Mouse (Mus musculus): ENCODE results near the gene Sgsh. TPM values are rescaled to one million over a fixed set of nuclear protein-coding genes. Genes with fewer than 3 reads are reported as not detected.

Gene Sgsh
- polyA plus RNA-seq, 1 experiment, result 17.3 TPM

GRCm38 (mm10) chr11:119344865-119345264 is 10.5 kb downstream of the Sgsh start:
- no peak for TF ChIP-seq CTCF (IDR thresholded peaks at IDR 0.05; ENCODE audit: borderline replicate concordance, insufficient read depth, low read length)
- no peak for TF ChIP-seq POLR2A (IDR thresholded peaks at IDR 0.05; ENCODE audit: low read depth, low read length)
- H3K27ac ChIP-seq (ENCODE audit: insufficient read depth, low read length), result no peak overlapping the region
- no peaks in the 10 kb centered on the region for H3K4me1 ChIP-seq (ENCODE audit: control insufficient read depth, insufficient read depth, low read length)
- no peak overlapping the region for H3K4me3 ChIP-seq (ENCODE audit: insufficient read depth, low read length)

- Histone ChIP-seq H3K27ac (ENCODE audit: insufficient read depth, low read length) (no peak overlapping the region), H3K4me3 (ENCODE audit: insufficient read depth, low read length) (no peak overlapping the region), H3K4me1 (ENCODE audit: control insufficient read depth, insufficient read depth, low read length) (no peaks in the 10 kb centered on the region)
- TF ChIP-seq CTCF (IDR thresholded peaks at IDR 0.05; ENCODE audit: borderline replicate concordance, insufficient read depth, low read length) (no peak), POLR2A (IDR thresholded peaks at IDR 0.05; ENCODE audit: low read depth, low read length) (no peak)
Observed at GRCm38 (mm10) chr11:119344178-119344577, 11.2 kb downstream of the Sgsh start.

GRCm38 (mm10) chr11:119339637-119340036 is 15.7 kb downstream of the Sgsh start:
- Histone ChIP-seq H3K4me3 (ENCODE audit: insufficient read depth, low read length) (no peak overlapping the region), H3K27ac (ENCODE audit: insufficient read depth, low read length) (no peak overlapping the region), H3K4me1 (ENCODE audit: control insufficient read depth, insufficient read depth, low read length) (peaks cover 4% of the 10 kb centered on the region; the same call in 1 of the 2 replicates)
- no peak for TF ChIP-seq POLR2A (IDR thresholded peaks at IDR 0.05; ENCODE audit: low read depth, low read length)
- TF ChIP-seq CTCF (IDR thresholded peaks at IDR 0.05; ENCODE audit: borderline replicate concordance, insufficient read depth, low read length), result peak; percentile 30; the same call in 1 of the 2 replicates

- Histone ChIP-seq H3K4me3 (ENCODE audit: insufficient read depth, low read length) (no peak overlapping the region), H3K27ac (ENCODE audit: insufficient read depth, low read length) (no peak overlapping the region), H3K4me1 (ENCODE audit: control insufficient read depth, insufficient read depth, low read length) (peaks cover 4% of the 10 kb centered on the region; the same call in 1 of the 2 replicates)
- TF ChIP-seq POLR2A (IDR thresholded peaks at IDR 0.05; ENCODE audit: low read depth, low read length) (no peak), CTCF (IDR thresholded peaks at IDR 0.05; ENCODE audit: borderline replicate concordance, insufficient read depth, low read length) (no peak)
Observed at GRCm38 (mm10) chr11:119339179-119339578, 16.2 kb downstream of the Sgsh start.

GRCm38 (mm10) chr11:119338271-119339059 is 16.9 kb downstream of the Sgsh start:
- Histone ChIP-seq H3K4me1 (ENCODE audit: control insufficient read depth, insufficient read depth, low read length) (peaks cover 4% of the 10 kb centered on the region; the same call in 1 of the 2 replicates), H3K4me3 (ENCODE audit: insufficient read depth, low read length) (no peak overlapping the region), H3K27ac (ENCODE audit: insufficient read depth, low read length) (no peak overlapping the region)
- no peak for TF ChIP-seq POLR2A (IDR thresholded peaks at IDR 0.05; ENCODE audit: low read depth, low read length)
- TF ChIP-seq CTCF (IDR thresholded peaks at IDR 0.05; ENCODE audit: borderline replicate concordance, insufficient read depth, low read length), result no peak

- no peak overlapping the region for H3K27ac ChIP-seq (ENCODE audit: insufficient read depth, low read length)
- H3K4me1 ChIP-seq (ENCODE audit: control insufficient read depth, insufficient read depth, low read length), result no peaks in the 10 kb centered on the region
- TF ChIP-seq POLR2A (IDR thresholded peaks at IDR 0.05; ENCODE audit: low read depth, low read length) (no peak), CTCF (IDR thresholded peaks at IDR 0.05; ENCODE audit: borderline replicate concordance, insufficient read depth, low read length) (no peak)
- no peak overlapping the region for H3K4me3 ChIP-seq (ENCODE audit: insufficient read depth, low read length)
Observed at GRCm38 (mm10) chr11:119331970-119332369, 23.4 kb downstream of the Sgsh start.

- Histone ChIP-seq H3K4me1 (ENCODE audit: control insufficient read depth, insufficient read depth, low read length) (no peaks in the 10 kb centered on the region), H3K4me3 (ENCODE audit: insufficient read depth, low read length) (no peak overlapping the region), H3K27ac (ENCODE audit: insufficient read depth, low read length) (no peak overlapping the region)
- TF ChIP-seq POLR2A (IDR thresholded peaks at IDR 0.05; ENCODE audit: low read depth, low read length) (no peak), CTCF (IDR thresholded peaks at IDR 0.05; ENCODE audit: borderline replicate concordance, insufficient read depth, low read length) (no peak)
Observed at GRCm38 (mm10) chr11:119330592-119330991, 24.7 kb downstream of the Sgsh start.

GRCm38 (mm10) chr11:119325068-119325467 is 30.3 kb downstream of the Sgsh start:
- TF ChIP-seq POLR2A (IDR thresholded peaks at IDR 0.05; ENCODE audit: low read depth, low read length), result no peak
- no peak for TF ChIP-seq CTCF (IDR thresholded peaks at IDR 0.05; ENCODE audit: borderline replicate concordance, insufficient read depth, low read length)
- no peaks in the 10 kb centered on the region for H3K4me1 ChIP-seq (ENCODE audit: control insufficient read depth, insufficient read depth, low read length)
- H3K4me3 ChIP-seq (ENCODE audit: insufficient read depth, low read length), result no peak overlapping the region
- no peak overlapping the region for H3K27ac ChIP-seq (ENCODE audit: insufficient read depth, low read length)

GRCm38 (mm10) chr11:119322521-119322920 is 32.8 kb downstream of the Sgsh start:
- no peaks in the 10 kb centered on the region for H3K4me1 ChIP-seq (ENCODE audit: control insufficient read depth, insufficient read depth, low read length)
- no peak overlapping the region for H3K4me3 ChIP-seq (ENCODE audit: insufficient read depth, low read length)
- no peak for TF ChIP-seq CTCF (IDR thresholded peaks at IDR 0.05; ENCODE audit: borderline replicate concordance, insufficient read depth, low read length)
- TF ChIP-seq POLR2A (IDR thresholded peaks at IDR 0.05; ENCODE audit: low read depth, low read length), result no peak
- no peak overlapping the region for H3K27ac ChIP-seq (ENCODE audit: insufficient read depth, low read length)

GRCm38 (mm10) chr11:119316720-119317119 is 38.6 kb downstream of the Sgsh start:
- no peak overlapping the region for H3K4me3 ChIP-seq (ENCODE audit: insufficient read depth, low read length)
- TF ChIP-seq CTCF (IDR thresholded peaks at IDR 0.05; ENCODE audit: borderline replicate concordance, insufficient read depth, low read length) (no peak), POLR2A (IDR thresholded peaks at IDR 0.05; ENCODE audit: low read depth, low read length) (no peak)
- H3K4me1 ChIP-seq (ENCODE audit: control insufficient read depth, insufficient read depth, low read length), result no peaks in the 10 kb centered on the region
- no peak overlapping the region for H3K27ac ChIP-seq (ENCODE audit: insufficient read depth, low read length)
